Mouse (Mus musculus) stomach, embryonic 14.5 days (tissue): Measurements from ENCODE around the gene Parva. TPM values are rescaled to one million over a fixed set of nuclear protein-coding genes. Genes with fewer than 3 reads are reported as not detected.

Experiments used
- ATAC-seq: fragments of 200-750 bp; cut with Nextera tagmentation; 2 replicates; pipeline ENCODE4 v1.8.0; 2017; ENCODE audit warnings: low read depth, moderate TSS enrichment; ENCODE audit not compliant: insufficient number of reproducible peaks, insufficient read depth, low FRiP score
- H3K27ac ChIP-seq: fragments of 300-500 bp; sonication (generic); 2 replicates; pipeline ENCODE4 v1.5.1; 2014; ENCODE audit warnings: mild to moderate bottlenecking, low read length, moderate library complexity, mixed read lengths
- H3K27me3 ChIP-seq: fragments of 300-500 bp; sonication (generic); 2 replicates; pipeline ENCODE4 v1.6.1; 2014; ENCODE audit warnings: low read length, control low read depth, mixed read lengths; ENCODE audit not compliant: control insufficient read depth, insufficient read depth
- H3K36me3 ChIP-seq: fragments of 300-500 bp; sonication (generic); 2 replicates; pipeline ENCODE4 v1.6.1; 2014; ENCODE audit warnings: mild to moderate bottlenecking, control low read depth, low read length, moderate library complexity, mixed read lengths; ENCODE audit not compliant: control insufficient read depth, insufficient read depth
- H3K4me1 ChIP-seq: fragments of 300-500 bp; sonication (generic); 2 replicates; pipeline ENCODE4 v1.6.1; 2014; ENCODE audit warnings: low read length, control low read depth, mixed read lengths; ENCODE audit not compliant: control insufficient read depth, insufficient read depth
- H3K4me2 ChIP-seq: fragments of 300-500 bp; sonication (generic); replicated peaks from 2 replicates; pipeline ENCODE4 v1.6.1; 2014; ENCODE audit warnings: low read depth, low read length, control low read depth
- H3K4me3 ChIP-seq: fragments of 300-500 bp; sonication (generic); 2 replicates; pipeline ENCODE4 v1.5.1; 2014; ENCODE audit warnings: low read depth, low read length, control low read depth
- H3K9ac ChIP-seq: fragments of 300-500 bp; sonication (generic); replicated peaks from 2 replicates; pipeline ENCODE4 v1.6.1; 2014; ENCODE audit warnings: low read depth, mild to moderate bottlenecking, control low read depth, low read length, moderate library complexity, mixed read lengths
- H3K9me3 ChIP-seq: fragments of 300-500 bp; sonication (generic); 2 replicates; pipeline ENCODE4 v1.6.1; 2016; ENCODE audit warnings: low read depth, low read length, control low read depth; ENCODE audit not compliant: control insufficient read depth
- WGBS: fragments of 180-500 bp; shearing (Covaris S2); extraction: QIAGEN DNeasy Blood & Tissue Kit; methylation state at CpG from one replicate; pipeline ENCODE4 v1.1.7; 2014; 5-methylcytosine and 5-hydroxymethylcytosine counted together
- polyA plus RNA-seq: library from polyadenylated mRNA; unstranded; fragments of >200 nt; fragmentation: Nextera tagmentation; extraction: Ambion mirVana; gene quantifications from 2 replicates; pipeline ENCODE4 v1.2.1, GENCODE M21; 2014

The Parva gene
- polyA plus RNA-seq, 1 experiment from 2014 or later = 128 TPM

DNA sequence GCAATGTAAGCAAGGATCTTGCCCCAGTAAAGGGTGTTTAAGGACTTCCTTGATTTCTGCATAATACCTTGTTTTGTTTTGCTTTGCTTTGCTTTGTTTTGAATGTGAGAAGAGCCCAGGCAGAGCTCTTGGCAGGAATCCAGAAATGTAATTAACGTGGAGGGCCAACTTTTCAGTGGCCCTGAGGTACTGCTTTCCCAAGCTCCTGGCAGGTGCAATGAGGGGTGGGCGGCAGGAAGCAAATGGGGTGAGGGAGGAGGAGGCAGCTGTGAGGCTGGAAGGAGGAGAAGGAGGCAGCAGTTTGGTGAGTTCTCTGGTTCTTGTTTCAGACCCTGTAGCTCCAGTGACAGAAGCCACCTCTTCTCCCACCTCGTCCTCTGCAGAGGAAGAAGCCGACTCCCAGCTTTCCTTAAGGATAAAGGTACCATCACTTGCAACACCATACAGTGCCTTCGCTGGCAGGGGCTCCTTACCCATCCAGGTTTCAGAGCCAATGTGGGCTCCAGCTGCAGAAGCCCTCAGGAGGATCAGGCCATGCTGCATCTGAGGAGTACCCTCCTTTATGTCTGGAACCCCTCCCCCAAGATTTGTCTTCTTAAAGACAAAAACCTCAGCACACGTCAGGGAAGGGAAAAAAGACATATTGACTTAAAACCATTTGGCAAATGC lies 36.2 kb upstream of the Parva start:
- Histone ChIP-seq H3K4me2 (no peak overlapping the region; the same call in 1 of the 2 replicates), H3K4me3 (no peak overlapping the region)

DNA sequence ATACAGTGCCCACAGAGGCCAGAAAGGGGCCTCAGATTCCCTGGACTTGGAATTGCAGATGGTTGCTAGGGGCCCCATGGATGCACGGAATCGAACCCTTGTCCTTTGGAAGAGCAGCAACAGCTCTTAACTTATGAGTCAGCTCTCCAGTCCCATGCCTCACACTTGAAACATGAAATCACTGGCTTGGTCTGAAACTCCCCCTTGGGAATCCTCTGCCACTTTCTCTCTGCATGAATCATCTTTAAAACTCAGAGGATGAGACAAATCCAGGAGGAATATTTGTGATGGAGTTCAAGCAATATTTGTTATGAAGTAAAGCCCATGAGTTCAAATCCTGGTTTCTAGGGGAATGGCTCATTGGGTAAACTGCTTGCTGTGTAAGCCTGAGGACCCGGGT lies 29.5 kb upstream of the Parva start:
- Histone ChIP-seq H3K4me1 (no peaks in the 10 kb centered on the region), H3K4me3 (no peak overlapping the region), H3K27ac (no peak overlapping the region), H3K9ac (no peak overlapping the region), H3K36me3 (no peaks in the 10 kb centered on the region), H3K4me2 (no peak overlapping the region), H3K9me3 (no peaks in the 10 kb centered on the region), H3K27me3 (no peaks in the 10 kb centered on the region)
- no peak for ATAC-seq
- WGBS = 92% methylated on average over 3 of the region's 3 CpGs

More for the DNA sequence above, 36.2 kb upstream of the Parva start:
- no peak for ATAC-seq
- Histone ChIP-seq H3K9ac (no peak overlapping the region), H3K4me1 (peaks cover 34% of the 10 kb centered on the region), H3K27ac (peak overlapping the region; percentile 83), H3K36me3 (no peaks in the 10 kb centered on the region), H3K27me3 (no peaks in the 10 kb centered on the region), H3K9me3 (no peaks in the 10 kb centered on the region)
- 16% methylated on average over 6 of the region's 6 CpGs for WGBS

DNA sequence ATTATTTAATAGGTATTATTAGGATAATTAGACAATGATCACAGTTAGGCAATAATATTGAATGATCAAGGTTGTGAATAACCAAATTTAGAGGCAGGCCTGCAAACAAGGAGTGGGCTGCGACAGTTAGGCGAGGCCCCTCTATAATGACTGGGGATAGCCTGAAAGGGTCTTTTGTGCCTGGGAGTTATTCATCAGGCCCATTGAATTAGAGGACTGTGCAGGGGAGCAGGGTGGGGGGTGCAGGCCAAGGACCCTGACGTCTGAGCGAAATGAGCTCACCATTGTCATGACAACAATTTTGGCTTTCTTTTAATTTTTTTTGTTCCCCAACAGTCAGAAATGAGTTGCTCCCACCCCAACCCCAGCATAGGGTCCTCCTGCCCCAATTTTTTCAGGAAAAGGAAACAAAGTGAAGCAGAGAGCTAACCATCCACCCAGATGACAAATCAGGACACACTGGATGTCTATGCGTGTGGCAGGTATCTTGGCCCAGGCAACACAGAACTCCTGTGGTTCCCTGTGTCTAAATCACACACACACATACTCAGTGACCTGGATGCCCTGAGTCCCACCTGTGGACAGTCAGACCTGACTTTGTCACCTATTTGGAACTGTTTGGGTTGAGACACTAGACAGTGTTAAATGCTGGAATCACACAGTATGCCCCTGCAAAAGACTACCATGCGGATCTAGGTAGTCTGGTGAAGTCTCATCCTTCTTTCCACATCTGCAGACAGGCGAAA lies 27.7 kb upstream of the Parva start:
- Histone ChIP-seq H3K36me3 (no peaks in the 10 kb centered on the region), H3K27me3 (no peaks in the 10 kb centered on the region), H3K9me3 (no peaks in the 10 kb centered on the region), H3K27ac (no peak overlapping the region), H3K4me1 (no peaks in the 10 kb centered on the region), H3K9ac (no peak overlapping the region), H3K4me3 (no peak overlapping the region), H3K4me2 (no peak overlapping the region)
- 72% methylated on average over 7 of the region's 7 CpGs for WGBS
- peak; percentile 28; the same call in 1 of the 2 replicates for ATAC-seq

DNA sequence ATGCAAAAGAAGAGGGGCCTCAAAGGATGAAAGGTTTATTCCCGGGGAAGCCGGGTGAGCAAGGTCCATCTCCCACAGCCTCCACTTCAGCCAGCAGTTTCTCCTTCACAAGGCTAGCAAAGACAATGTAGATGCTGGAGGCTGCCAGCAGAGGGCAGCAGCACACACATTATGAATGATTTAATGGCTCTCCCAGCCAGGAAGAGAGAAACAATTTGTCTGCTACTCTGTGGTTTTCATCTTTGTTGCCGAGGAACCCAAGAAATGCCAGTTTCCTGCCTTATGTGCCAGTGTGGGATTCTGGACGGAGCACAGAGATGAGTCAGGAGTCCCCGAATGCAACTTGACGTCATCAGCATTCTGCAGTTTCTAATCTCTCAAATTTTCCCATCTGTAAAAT lies 27.1 kb upstream of the Parva start:
- Histone ChIP-seq H3K27ac (no peak overlapping the region), H3K36me3 (no peaks in the 10 kb centered on the region), H3K4me1 (0 out of 2 replicates have a peak, but pooled peaks cover 3% of the 10 kb centered on the region), H3K4me3 (no peak overlapping the region), H3K27me3 (no peaks in the 10 kb centered on the region), H3K4me2 (no peak overlapping the region), H3K9me3 (no peaks in the 10 kb centered on the region), H3K9ac (no peak overlapping the region)
- 45% methylated on average over 6 of the region's 6 CpGs for WGBS
- peak; percentile 33; the same call in 1 of the 2 replicates for ATAC-seq

- no peak for ATAC-seq
Observed at GRCm38 (mm10) chr7:112405061-112405460, 22.2 kb upstream of the Parva start.

DNA sequence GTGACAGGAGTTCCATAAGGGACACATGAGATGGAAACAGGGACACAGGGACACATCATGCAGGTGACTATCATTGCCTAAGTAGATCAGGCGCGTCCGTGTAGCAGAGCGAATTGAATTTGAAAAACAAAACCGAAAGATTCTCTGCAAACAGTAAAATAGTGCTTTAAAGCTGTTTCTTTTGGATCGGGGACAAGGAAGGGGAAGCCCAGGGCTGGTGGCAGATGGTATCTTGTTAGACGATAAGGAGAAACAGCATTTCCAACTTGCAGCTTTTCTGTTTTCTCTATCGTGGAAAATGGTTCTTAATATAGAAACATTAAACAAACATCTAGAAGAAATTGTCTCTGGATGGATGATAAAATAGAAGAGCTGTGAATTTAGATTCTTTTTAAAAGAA lies 21.7 kb upstream of the Parva start:
- 72% methylated on average over 8 of the region's 8 CpGs for WGBS
- H3K36me3 ChIP-seq = no peaks in the 10 kb centered on the region
- H3K4me1 ChIP-seq = 0 out of 2 replicates have a peak, but pooled peaks cover 4% of the 10 kb centered on the region
- no peaks in the 10 kb centered on the region for H3K27me3 ChIP-seq
- no peak overlapping the region for H3K4me3 ChIP-seq
- no peak for ATAC-seq
- H3K27ac ChIP-seq = no peak overlapping the region
- H3K4me2 ChIP-seq = no peak overlapping the region
- no peaks in the 10 kb centered on the region for H3K9me3 ChIP-seq
- H3K9ac ChIP-seq = no peak overlapping the region

More at GRCm38 (mm10) chr7:112405061-112405460, 22.2 kb upstream of the Parva start:
- 0 out of 2 replicates have a peak, but pooled peaks cover 4% of the 10 kb centered on the region for H3K4me1 ChIP-seq
- no peaks in the 10 kb centered on the region for H3K9me3 ChIP-seq
- 58% methylated on average over 2 of the region's 2 CpGs for WGBS
- H3K27me3 ChIP-seq = no peaks in the 10 kb centered on the region
- H3K9ac ChIP-seq = no peak overlapping the region
- H3K4me3 ChIP-seq = no peak overlapping the region
- H3K27ac ChIP-seq = no peak overlapping the region
- no peak overlapping the region for H3K4me2 ChIP-seq
- no peaks in the 10 kb centered on the region for H3K36me3 ChIP-seq

- Histone ChIP-seq H3K4me1 (0 out of 2 replicates have a peak, but pooled peaks cover 4% of the 10 kb centered on the region), H3K4me2 (no peak overlapping the region), H3K27me3 (no peaks in the 10 kb centered on the region), H3K36me3 (no peaks in the 10 kb centered on the region), H3K27ac (no peak overlapping the region), H3K4me3 (no peak overlapping the region), H3K9ac (no peak overlapping the region), H3K9me3 (no peaks in the 10 kb centered on the region)
- 71% methylated on average over 7 of the region's 7 CpGs for WGBS
- no peak for ATAC-seq
Observed at GRCm38 (mm10) chr7:112407597-112407996, 19.7 kb upstream of the Parva start.

DNA sequence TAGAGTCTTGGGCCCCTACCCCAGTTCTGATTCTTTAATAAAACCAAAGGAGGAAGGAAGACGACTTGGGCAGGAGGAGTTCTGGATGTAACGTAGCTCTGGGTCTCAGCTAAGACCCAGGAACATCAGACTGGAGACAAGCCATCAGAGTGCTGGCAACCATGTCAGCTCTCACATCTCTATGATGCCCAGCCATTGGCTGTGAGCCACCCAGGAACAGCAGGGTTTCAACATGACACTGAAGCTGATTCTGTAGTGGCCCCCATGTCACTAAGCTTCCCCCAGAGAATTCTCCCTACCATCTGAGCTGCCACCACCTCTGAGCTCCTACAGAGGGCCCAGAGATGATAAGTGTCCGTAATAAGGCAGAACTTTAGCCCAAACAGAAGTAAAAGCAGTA lies 17.3 kb upstream of the Parva start:
- no peak overlapping the region for H3K4me3 ChIP-seq
- no peaks in the 10 kb centered on the region for H3K27me3 ChIP-seq
- no peaks in the 10 kb centered on the region for H3K36me3 ChIP-seq
- H3K4me2 ChIP-seq = no peak overlapping the region
- no peak overlapping the region for H3K27ac ChIP-seq
- H3K9ac ChIP-seq = no peak overlapping the region
- 0 out of 2 replicates have a peak, but pooled peaks cover 3% of the 10 kb centered on the region for H3K4me1 ChIP-seq
- no peaks in the 10 kb centered on the region for H3K9me3 ChIP-seq
- WGBS = 85% methylated on average over 3 of the region's 3 CpGs
- ATAC-seq = no peak
